Mouse (Mus musculus) small intestine, adult 2 months (tissue): ENCODE measurements around the gene Vmn1r33. TPM values are rescaled to one million over a fixed set of nuclear protein-coding genes. Genes with fewer than 3 reads are reported as not detected.
"Not testable (repeated sequence)": the region's sequence is repeated elsewhere in the genome, so short reads cannot be mapped to it uniquely, and the experiment has no call there.

Source experiments
- H3K27ac ChIP-seq: fragments of 200-500 bp; 2 replicates; pipeline ENCODE4 v1.5.1; 2012; ENCODE audit warnings: low read depth, low read length, control low read depth, inconsistent platforms; ENCODE audit not compliant: insufficient read depth
- H3K27me3 ChIP-seq: fragments of 200-500 bp; 2 replicates; pipeline ENCODE4 v1.6.1; 2012; ENCODE audit warnings: mild to moderate bottlenecking, moderate library complexity, low read length, inconsistent platforms; ENCODE audit not compliant: control insufficient read depth, insufficient read depth
- H3K36me3 ChIP-seq: fragments of 200-500 bp; 2 replicates; pipeline ENCODE4 v1.6.1; 2012; ENCODE audit warnings: mild to moderate bottlenecking, low read length, control low read depth, inconsistent platforms; ENCODE audit not compliant: control insufficient read depth, insufficient read depth
- H3K4me1 ChIP-seq: fragments of 200-500 bp; 2 replicates; pipeline ENCODE4 v1.6.1; 2012; ENCODE audit warnings: low read length, inconsistent platforms, mixed read lengths; ENCODE audit not compliant: control insufficient read depth, insufficient read depth, insufficient read length
- H3K4me3 ChIP-seq: fragments of 200-500 bp; 2 replicates; pipeline ENCODE4 v1.5.1; 2012; ENCODE audit warnings: low read depth, mild to moderate bottlenecking, control low read depth, inconsistent platforms, low read length, moderate library complexity
- CTCF ChIP-seq: fragments of 200-500 bp; IDR thresholded peaks from 2 replicates; pipeline ENCODE4 v1.5.1; 2012; ENCODE audit warnings: low read depth, mild to moderate bottlenecking, control low read depth, inconsistent platforms, low read length, moderate library complexity, mixed read lengths; ENCODE audit not compliant: insufficient replicate concordance, insufficient read length; ENCODE audit errors: extremely low read depth
- POLR2A ChIP-seq: fragments of 200-500 bp; IDR thresholded peaks from 2 replicates; pipeline ENCODE4 v1.6.1; 2012; ENCODE audit warnings: low read depth, mild to moderate bottlenecking, control low read depth, inconsistent platforms, low read length, moderate library complexity
- WGBS: fragments of 180-500 bp; shearing (Covaris S2); methylation state at CpG from one replicate; pipeline ENCODE4 v1.1.7; 2018; 5-methylcytosine and 5-hydroxymethylcytosine counted together
- polyA plus RNA-seq: library from polyadenylated mRNA; depleted of rRNA; stranded (reverse); fragments of >200 nt; gene quantifications from 2 replicates; pipeline ENCODE4 v1.2.3, GENCODE M21; 2012; rRNA removed

Vmn1r33 gene
- polyA plus RNA-seq = not detected in 2 replicates

GRCm38 (mm10) chr6:66618182-66618581 lies at the start of gene Vmn1r33:
Gene Vmn1r33, minus strand, starts transcription at chr6:66618282.
- not testable (repeated sequence) for H3K4me3 ChIP-seq, H3K4me1 ChIP-seq, H3K27me3 ChIP-seq, H3K36me3 ChIP-seq, H3K27ac ChIP-seq

GRCm38 (mm10) chr6:66643779-66644178 lies 25.7 kb upstream of the Vmn1r33 start, which contains the start of gene Vmn1r34:
Gene Vmn1r34, minus strand, starts transcription at chr6:66643879.
- Histone ChIP-seq H3K27me3 (no peaks in the 10 kb centered on the region), H3K4me3 (no peak within 1 kb of the TSS), H3K36me3 (no peaks in the 10 kb centered on the region), H3K4me1 (no peaks in the 10 kb centered on the region), H3K27ac (no peak within 1 kb of the TSS)
- 87% methylated on average over 1 of the region's 1 CpGs for WGBS
- no peak for TF ChIP-seq CTCF
- no peak for TF ChIP-seq POLR2A

GRCm38 (mm10) chr6:66595804-66596203 lies 22.3 kb downstream of the Vmn1r33 start:
- H3K4me1 ChIP-seq = no peaks in the 10 kb centered on the region
- H3K27me3 ChIP-seq = no peaks in the 10 kb centered on the region
- H3K36me3 ChIP-seq = no peaks in the 10 kb centered on the region
- no peak overlapping the region for H3K4me3 ChIP-seq
- TF ChIP-seq CTCF = no peak
- no peak for TF ChIP-seq POLR2A
- no peak overlapping the region for H3K27ac ChIP-seq

Other genes with a start within 250 kb of the Vmn1r33 start
- 1.6 and 2.2 TPM in 2 replicates for gene Mad2l1, start 82.9 kb downstream of the Vmn1r33 start, polyA plus RNA-seq
- gene Vmn1r32, start 58.2 kb downstream of the Vmn1r33 start, polyA plus RNA-seq = not detected in 2 replicates
- not detected in 2 replicates for gene Vmn1r34, start 25.6 kb upstream of the Vmn1r33 start, polyA plus RNA-seq
- not detected in 2 replicates for gene Vmn1r35, start 67.6 kb upstream of the Vmn1r33 start, polyA plus RNA-seq
- gene Vmn1r36, start 100.9 kb upstream of the Vmn1r33 start, polyA plus RNA-seq = not detected in 2 replicates
- gene Vmn1r37, start 111.1 kb upstream of the Vmn1r33 start, polyA plus RNA-seq = not detected in 2 replicates
- not detected in 2 replicates for gene Vmn1r38, start 164.3 kb upstream of the Vmn1r33 start, polyA plus RNA-seq
- not detected in 2 replicates for gene Vmn1r39, start 192.3 kb upstream of the Vmn1r33 start, polyA plus RNA-seq